ENCODE assay signal across 16 mouse cellular contexts in genomic region chr13:3951198-3951914, GRCm38 (mm10). TPM values are rescaled to one million over a fixed set of nuclear protein-coding genes. Genes with fewer than 3 reads are reported as not detected.
A peak's percentile ranks its signal among the peaks of the same experiment; 100 is the strongest.
DNase-seq lines count a peak whose midpoint lies in the region; TF ChIP-seq lines count a peak whose summit lies in the region.
"Had no signal": no experiment of that assay in that cellular context is flagged by ENCODE, and none has a peak within 500 bp of the region (broad histone marks: within the 10 kb centered on the region; RNA-seq: fewer than 3 reads in every experiment).

No protein-coding gene starts in this region.

- TF ChIP-seq EP300 in CH12.LX (IDR thresholded peaks at IDR 0.05; ENCODE audit: low read length), result no peak

- no peaks in the 10 kb centered on the region for H3K4me1 ChIP-seq in CH12.LX (ENCODE audit: control insufficient read depth in 1 of 2, insufficient read depth in 2 of 2)
- H3K4me1 ChIP-seq in embryonic facial prominence, embryonic 10.5 days, result no peaks in the 10 kb centered on the region
- H3K4me1 ChIP-seq: stomach, embryonic 15.5 days had no signal

- no peak; the same call in 1 of the 2 replicates for TF ChIP-seq RAD21 in CH12.LX (IDR thresholded peaks at IDR 0.05; ENCODE audit: low read depth, low read length)

- no peaks in the 10 kb centered on the region for H3K9me3 ChIP-seq in CH12.LX (replicated peaks; ENCODE audit: low read length)
- H3K9me3 ChIP-seq in embryonic facial prominence, embryonic 10.5 days, result peaks cover 3% of the 10 kb centered on the region; the same call in 1 of the 2 replicates
- H3K9me3 ChIP-seq: G1E; stomach, embryonic 15.5 days had no signal

- H3K4me2 ChIP-seq in CH12.LX (ENCODE audit: insufficient read depth, low read depth, poor library complexity, severe bottlenecking), result no peak overlapping the region
- H3K4me2 ChIP-seq: lung, embryonic 14.5 days; stomach, embryonic 15.5 days had no signal

- no peak overlapping the region for H3K27ac ChIP-seq in layer of hippocampus, adult 2 months
- H3K27ac ChIP-seq in CH12.LX (ENCODE audit: insufficient read depth, low read depth), result no peak overlapping the region
- no peak overlapping the region for H3K27ac ChIP-seq in embryonic facial prominence, embryonic 10.5 days (replicated peaks)
- H3K27ac ChIP-seq: stomach, embryonic 15.5 days had no signal

- H3K79me2 ChIP-seq in CH12.LX (replicated peaks; ENCODE audit: control insufficient read depth, extremely low read depth, insufficient read depth, poor library complexity, severe bottlenecking), result no peaks in the 10 kb centered on the region

- no peak for TF ChIP-seq POLR2A in CH12.LX (IDR thresholded peaks at IDR 0.05; ENCODE audit: low read depth, low read length)

- no peaks in the 10 kb centered on the region for H3K36me3 ChIP-seq in CH12.LX (replicated peaks in 1 of 2; ENCODE audit: control insufficient read depth in 1 of 2, insufficient read depth in 1 of 2, low read length in 1 of 2)
- H3K36me3 ChIP-seq in embryonic facial prominence, embryonic 10.5 days (replicated peaks), result no peaks in the 10 kb centered on the region
- H3K36me3 ChIP-seq: G1E; stomach, embryonic 15.5 days had no signal

- no peak overlapping the region for H3K4me3 ChIP-seq in layer of hippocampus, adult 2 months
- H3K4me3 ChIP-seq in CH12.LX (replicated peaks in 1 of 3; ENCODE audit: low read depth in 2 of 3, low read length in 2 of 3, poor library complexity in 1 of 3), result no peak overlapping the region
- no peak overlapping the region for H3K4me3 ChIP-seq in embryonic facial prominence, embryonic 10.5 days
- H3K4me3 ChIP-seq: stomach, embryonic 15.5 days had no signal

- in situ Hi-C loops in CH12.LX (cut with MboI; ENCODE audit: low pct_ligation_motif_present, low pct_unique_long_range_greater_than_20kb, low sequenced_read_pairs), result no loop called here

- no peak overlapping the region for H3K9ac ChIP-seq in CH12.LX (ENCODE audit: insufficient read depth, low read depth)
- H3K9ac ChIP-seq: lung, embryonic 14.5 days; stomach, embryonic 15.5 days had no signal

- dilution Hi-C loops in CH12.LX (cut with MboI; ENCODE audit: extremely low pct_ligation_motif_present, extremely low pct_unique_long_range_greater_than_20kb, low sequenced_read_pairs), result no loop called here

- TF ChIP-seq CTCF in layer of hippocampus, adult 2 months (conservative IDR thresholded peaks at IDR 0.05), result peak; percentile 34
- TF ChIP-seq CTCF in CH12.LX (conservative IDR thresholded peaks at IDR 0.05 in 1 of 2, IDR thresholded peaks at IDR 0.05 in 1 of 2; ENCODE audit: low read depth in 2 of 2, low read length in 2 of 2), result 0 out of 4 replicates have a peak, but pooled peaks of 1 of the 2 experiments have one; percentile 22

- WGBS in embryonic facial prominence, embryonic 10.5 days, result 79% methylated on average over 6 of the region's 6 CpGs

- no peaks in the 10 kb centered on the region for H3K27me3 ChIP-seq in CH12.LX (replicated peaks)
- no peaks in the 10 kb centered on the region for H3K27me3 ChIP-seq in embryonic facial prominence, embryonic 10.5 days (replicated peaks; ENCODE audit: low read depth, poor library complexity, severe bottlenecking)
- H3K27me3 ChIP-seq: stomach, embryonic 15.5 days had no signal

- DNase-seq in layer of hippocampus, adult 2 months (ENCODE audit: low spot score in 2 of 2), result peak in 1 of 2 experiments; percentile 46
- no peak for DNase-seq in layer of hippocampus, postnatal 10 days (ENCODE audit: low spot score in 2 of 2)
- DNase-seq in CH12.LX (ENCODE audit: extremely low read depth) (peak; percentile 7), MEL-GATA-1-ER (ENCODE audit: extremely low read depth, low read depth) (peak; percentile 9)
- peak; percentile 10 for DNase-seq in layer of hippocampus, adult 9-11 months
- DNase-seq in embryonic facial prominence, embryonic 10.5 days (ENCODE audit: low spot score), result no peak
- no peak for DNase-seq in cerebellum, adult 8-10 months
- DNase-seq: kidney, adult 9 months; lung, embryonic 14.5 days had no signal

TF ChIP-seq in CH12.LX, 34 proteins besides CTCF, POLR2A, EP300 and RAD21:
- TF ChIP-seq USF2 (conservative IDR thresholded peaks at IDR 0.05; ENCODE audit: low read depth, low read length) (no peak), KAT2A (IDR thresholded peaks at IDR 0.05; ENCODE audit: insufficient replicate concordance, low read length) (no peak), IRF4 (IDR thresholded peaks at IDR 0.05; ENCODE audit: low read depth, low read length) (no peak), SIN3A (IDR thresholded peaks at IDR 0.05; ENCODE audit: low read length) (no peak), MAFK (IDR thresholded peaks at IDR 0.05; ENCODE audit: insufficient replicate concordance, low read length) (no peak), RCOR1 (conservative IDR thresholded peaks at IDR 0.05; ENCODE audit: low read depth, low read length) (no peak), CHD2 (IDR thresholded peaks at IDR 0.05; ENCODE audit: low read length) (no peak)

RNA-seq across cellular contexts. Expression of gene Ucn3, which starts 6.2 kb away (rescaled TPM):
- not detected for total RNA-seq in layer of hippocampus, adult 2 months (2021)
- total RNA-seq in layer of hippocampus, postnatal 10 days (2021), result not detected
- total RNA-seq in CH12.LX (2012; rRNA removed), result not detected in 2 replicates
- total RNA-seq in CH12.LX (2014; rRNA removed), result not detected in 2 replicates
- polyA plus RNA-seq in CH12.LX (2012; ENCODE audit: insufficient read length, low read depth), result not detected in 2 replicates
- not detected in 2 replicates for polyA plus RNA-seq in embryonic facial prominence, embryonic 10.5 days (2016; fragmentation: Nextera tagmentation; extraction: Ambion mirVana)
- total RNA-seq: hematopoietic stem cell, adult 5-6 weeks; layer of hippocampus, postnatal 14 days had no signal
- polyA plus RNA-seq: cortical plate, adult 2 months; G1E; limb, embryonic 11.5 days; lung, embryonic 14.5 days; stomach, embryonic 15.5 days; urinary bladder, adult 2 months had no signal

RNA-seq across cellular contexts. Expression of gene Tubal3, which starts 33.3 kb away (rescaled TPM):
- not detected for total RNA-seq in layer of hippocampus, adult 2 months (2021)
- total RNA-seq in layer of hippocampus, postnatal 10 days (2021), result not detected
- not detected in 2 replicates for total RNA-seq in CH12.LX (2012; rRNA removed)
- 0.07 TPM in 1 of 2 replicates, not detected in the other for total RNA-seq in CH12.LX (2014; rRNA removed)
- not detected in 2 replicates for polyA plus RNA-seq in CH12.LX (2012; ENCODE audit: insufficient read length, low read depth)
- polyA plus RNA-seq in embryonic facial prominence, embryonic 10.5 days (2016; fragmentation: Nextera tagmentation; extraction: Ambion mirVana), result not detected in 2 replicates
- total RNA-seq: hematopoietic stem cell, adult 5-6 weeks; layer of hippocampus, postnatal 14 days had no signal
- polyA plus RNA-seq: cortical plate, adult 2 months; G1E; limb, embryonic 11.5 days; lung, embryonic 14.5 days; urinary bladder, adult 2 months had no signal

RNA-seq across cellular contexts. Expression of gene Net1, which starts 33.3 kb away (rescaled TPM):
- 10 to 100 TPM; 36.5 to 42.6 TPM for total RNA-seq in layer of hippocampus, adult 2 months (2021)
- 10 to 100 TPM; 21.4 to 24.0 TPM for total RNA-seq in layer of hippocampus, postnatal 10 days (2021)
- total RNA-seq in CH12.LX (2012; rRNA removed) (15.7 and 18.9 TPM in 2 replicates), CH12.LX (2014; rRNA removed) (22.7 and 24.2 TPM in 2 replicates)
- 45.7 and 46.4 TPM in 2 replicates for polyA plus RNA-seq in CH12.LX (2012; ENCODE audit: insufficient read length, low read depth)
- polyA plus RNA-seq in embryonic facial prominence, embryonic 10.5 days (2016; fragmentation: Nextera tagmentation; extraction: Ambion mirVana), result 100.0 and 117 TPM in 2 replicates

Comparison
In these comparisons a context has a peak if more than half of its experiments do, and no peak if none do; other contexts are left out.
1. DNase-seq: peak in CH12.LX (single experiment), MEL-GATA-1-ER (single experiment) and layer of hippocampus, adult 9-11 months (single experiment); none in layer of hippocampus, postnatal 10 days (0 of 2), embryonic facial prominence, embryonic 10.5 days (single experiment) and cerebellum, adult 8-10 months (single experiment).